Mouse (Mus musculus): Measurements from ENCODE around the gene Atg14. TPM values are rescaled to one million over a fixed set of nuclear protein-coding genes. Genes with fewer than 3 reads are reported as not detected.

Atg14 gene
- polyA plus RNA-seq, 1 experiment, result 3.3 TPM

DNA sequence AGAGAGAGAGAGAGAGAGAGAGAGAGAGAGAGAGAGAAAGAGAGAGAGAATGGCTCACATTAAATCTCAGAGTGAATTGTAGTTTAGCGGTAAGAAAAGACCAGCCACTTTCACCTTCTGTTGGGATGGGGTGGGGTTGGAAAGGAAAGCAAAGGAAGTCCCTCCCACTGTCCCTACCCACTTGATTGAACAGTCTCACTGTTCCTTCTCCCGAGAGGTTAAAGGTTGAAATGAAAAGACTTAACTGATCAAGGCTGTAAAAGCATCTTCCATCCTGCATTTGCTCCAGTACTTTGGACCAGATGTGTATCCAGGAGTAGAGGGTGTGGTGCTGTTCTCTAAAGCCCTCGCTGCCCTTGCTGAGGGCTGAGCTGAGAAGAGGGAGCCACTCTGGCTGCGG is 6.2 kb upstream of the Atg14 start:
- no peak for TF ChIP-seq USF1 (IDR thresholded peaks at IDR 0.05; ENCODE audit: low read depth)
- no peak for TF ChIP-seq MYOG (IDR thresholded peaks at IDR 0.05; ENCODE audit: control insufficient read depth, extremely low read depth, insufficient read length)
- TF ChIP-seq MAX (IDR thresholded peaks at IDR 0.05), result no peak
- no peak for TF ChIP-seq FOSL1 (IDR thresholded peaks at IDR 0.05; ENCODE audit: insufficient read depth, low read length, poor library complexity, severe bottlenecking)
- no peak for TF ChIP-seq CEBPB (IDR thresholded peaks at IDR 0.05; ENCODE audit: low read depth)
- TF ChIP-seq CTCF (IDR thresholded peaks at IDR 0.05; ENCODE audit: control insufficient read depth, insufficient read depth, insufficient read length), result no peak
- TF ChIP-seq MYOD1 (IDR thresholded peaks at IDR 0.05; ENCODE audit: control insufficient read depth, insufficient read length, low read depth), result no peak
- Histone ChIP-seq H3K79me2 (ENCODE audit: control insufficient read depth, insufficient read depth) (no peaks in the 10 kb centered on the region), H3K79me3 (ENCODE audit: low read depth) (no peaks in the 10 kb centered on the region), H3K4me3 (ENCODE audit: insufficient read depth, poor library complexity, severe bottlenecking) (no peak overlapping the region), H3K27me3 (ENCODE audit: control insufficient read depth, insufficient read depth, insufficient read length) (no peaks in the 10 kb centered on the region), H3ac (ENCODE audit: control insufficient read depth, insufficient read length, low read depth) (no peak overlapping the region), H3K36me3 (ENCODE audit: control insufficient read depth, insufficient read depth) (no peaks in the 10 kb centered on the region)

DNA sequence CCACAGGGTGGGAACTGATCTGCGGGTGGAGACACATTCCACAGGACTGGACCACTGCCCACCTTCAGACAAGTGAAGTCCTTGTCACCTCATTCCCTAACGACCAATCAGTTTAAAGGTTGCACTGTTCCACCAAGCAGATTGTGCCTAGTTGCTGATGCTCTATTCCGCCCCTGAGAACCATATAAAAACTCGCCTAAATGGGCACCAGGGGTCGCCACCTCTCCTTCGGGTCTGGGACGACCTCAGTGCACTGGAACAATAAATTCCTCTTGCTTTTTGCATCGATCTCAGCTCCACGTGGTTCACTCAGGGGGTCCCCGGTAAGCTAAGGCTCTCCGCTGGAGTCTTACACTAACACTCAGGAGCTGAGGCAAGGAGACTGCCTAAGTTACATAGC is 4.3 kb upstream of the Atg14 start:
- no peaks in the 10 kb centered on the region for H3K36me3 ChIP-seq (ENCODE audit: control insufficient read depth, insufficient read depth)
- no peaks in the 10 kb centered on the region for H3K79me3 ChIP-seq (ENCODE audit: low read depth)
- H3K27me3 ChIP-seq (ENCODE audit: control insufficient read depth, insufficient read depth, insufficient read length), result no peaks in the 10 kb centered on the region
- no peaks in the 10 kb centered on the region for H3K79me2 ChIP-seq (ENCODE audit: control insufficient read depth, insufficient read depth)
- no peak for TF ChIP-seq MAX (IDR thresholded peaks at IDR 0.05)
- H3ac ChIP-seq (ENCODE audit: control insufficient read depth, insufficient read length, low read depth), result no peak overlapping the region
- H3K4me3 ChIP-seq (ENCODE audit: insufficient read depth, poor library complexity, severe bottlenecking), result no peak overlapping the region

DNA sequence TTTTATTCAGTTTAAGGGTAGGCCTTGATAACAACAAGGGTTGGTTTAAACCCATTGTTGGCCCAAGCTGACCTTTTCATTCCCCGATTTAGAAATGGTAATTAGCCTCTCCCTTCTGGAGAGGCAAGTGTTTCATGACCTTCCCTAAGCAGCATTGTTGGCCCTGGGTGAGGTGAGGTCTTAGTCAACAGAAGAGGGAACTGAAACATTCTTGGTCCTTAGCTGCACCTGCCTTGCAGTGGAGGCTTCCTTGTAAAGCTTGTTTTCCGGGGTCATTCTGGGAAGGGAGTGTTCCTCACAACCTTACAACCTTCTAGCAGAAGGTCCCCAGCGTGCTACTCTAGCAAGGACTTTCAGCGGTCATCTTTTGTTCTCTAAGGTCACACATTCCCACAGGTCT is 2.3 kb upstream of the Atg14 start:
- Histone ChIP-seq H3K36me3 (ENCODE audit: control insufficient read depth, insufficient read depth) (no peaks in the 10 kb centered on the region), H3K27me3 (ENCODE audit: control insufficient read depth, insufficient read depth, insufficient read length) (no peaks in the 10 kb centered on the region), H3K79me2 (ENCODE audit: control insufficient read depth, insufficient read depth) (peaks cover 4% of the 10 kb centered on the region), H3ac (ENCODE audit: control insufficient read depth, insufficient read length, low read depth) (no peak overlapping the region), H3K4me3 (ENCODE audit: insufficient read depth, poor library complexity, severe bottlenecking) (no peak overlapping the region), H3K79me3 (ENCODE audit: low read depth) (no peaks in the 10 kb centered on the region)
- no peak for TF ChIP-seq CTCF (IDR thresholded peaks at IDR 0.05; ENCODE audit: control insufficient read depth, insufficient read depth, insufficient read length)
- TF ChIP-seq CEBPB (IDR thresholded peaks at IDR 0.05; ENCODE audit: low read depth), result no peak
- no peak for TF ChIP-seq MYOG (IDR thresholded peaks at IDR 0.05; ENCODE audit: control insufficient read depth, extremely low read depth, insufficient read length)
- no peak for TF ChIP-seq FOSL1 (IDR thresholded peaks at IDR 0.05; ENCODE audit: insufficient read depth, low read length, poor library complexity, severe bottlenecking)
- no peak for TF ChIP-seq MYOD1 (IDR thresholded peaks at IDR 0.05; ENCODE audit: control insufficient read depth, insufficient read length, low read depth)
- no peak for TF ChIP-seq USF1 (IDR thresholded peaks at IDR 0.05; ENCODE audit: low read depth)
- no peak for TF ChIP-seq MAX (IDR thresholded peaks at IDR 0.05)

DNA sequence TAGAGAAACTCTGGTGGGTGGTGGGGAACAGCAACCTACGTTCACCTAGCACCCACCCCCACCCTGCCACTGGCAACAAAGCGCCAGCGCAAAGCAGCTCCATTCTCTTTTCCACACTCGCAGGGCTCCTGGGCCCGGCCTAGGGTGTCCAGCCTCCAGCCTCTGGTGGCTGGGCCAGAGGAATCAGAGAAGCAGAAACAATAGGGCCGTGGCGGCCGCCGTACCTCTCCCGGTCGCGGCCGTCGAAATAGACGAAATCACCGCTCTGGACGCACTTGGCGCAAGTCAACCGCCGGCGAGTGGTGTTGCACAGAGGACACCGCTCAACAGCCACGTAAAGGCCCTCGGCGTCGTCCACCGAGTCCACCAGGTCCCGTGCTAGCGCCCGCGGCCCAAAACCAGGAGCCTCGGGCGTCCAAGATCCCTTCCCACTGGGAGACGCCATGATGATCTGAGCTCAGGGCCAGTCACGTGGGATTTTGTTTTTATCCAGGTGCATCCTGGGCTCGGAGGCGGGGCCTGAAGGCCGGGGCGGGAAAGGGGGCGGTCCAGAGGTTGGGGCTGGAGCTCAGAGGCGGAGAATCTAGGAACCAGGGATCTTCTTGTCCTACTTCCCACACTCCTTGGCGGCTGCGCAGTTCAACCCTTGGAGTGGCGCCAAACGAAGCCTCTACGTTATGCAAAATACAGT is 2.3 kb downstream of the Atg14 start:
- peaks cover 6% of the 10 kb centered on the region for H3K79me3 ChIP-seq (ENCODE audit: low read depth)

DNA sequence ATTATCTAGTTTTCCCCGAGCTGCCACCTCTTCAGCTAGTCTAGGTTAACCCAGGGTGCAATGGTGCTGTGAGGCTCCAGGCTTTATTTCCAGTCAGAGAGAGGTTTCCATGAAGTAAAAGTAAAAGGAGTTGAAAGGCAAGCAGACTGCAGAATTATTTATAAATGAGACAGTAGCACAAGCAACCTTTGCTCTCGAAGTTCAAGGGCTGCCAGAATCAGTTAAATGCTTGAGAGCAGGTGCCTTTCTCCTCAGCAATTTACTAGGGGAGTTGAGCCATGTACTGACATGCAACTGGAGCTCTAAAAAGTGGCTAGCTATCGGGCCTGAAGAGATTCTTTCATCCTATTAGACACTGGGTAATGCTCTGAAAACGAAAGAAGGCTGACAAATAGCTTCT is 7.3 kb downstream of the Atg14 start:
- Histone ChIP-seq H3K79me3 (ENCODE audit: low read depth) (peaks cover 6% of the 10 kb centered on the region), H3K36me3 (ENCODE audit: control insufficient read depth, insufficient read depth) (no peaks in the 10 kb centered on the region), H3ac (ENCODE audit: control insufficient read depth, insufficient read length, low read depth) (no peak overlapping the region), H3K79me2 (ENCODE audit: control insufficient read depth, insufficient read depth) (peaks cover 16% of the 10 kb centered on the region), H3K27me3 (ENCODE audit: control insufficient read depth, insufficient read depth, insufficient read length) (no peaks in the 10 kb centered on the region), H3K4me3 (ENCODE audit: insufficient read depth, poor library complexity, severe bottlenecking) (no peak overlapping the region)
- no peak for TF ChIP-seq MYOD1 (IDR thresholded peaks at IDR 0.05; ENCODE audit: control insufficient read depth, insufficient read length, low read depth)
- TF ChIP-seq CEBPB (IDR thresholded peaks at IDR 0.05; ENCODE audit: low read depth), result no peak
- no peak for TF ChIP-seq USF1 (IDR thresholded peaks at IDR 0.05; ENCODE audit: low read depth)
- no peak for TF ChIP-seq CTCF (IDR thresholded peaks at IDR 0.05; ENCODE audit: control insufficient read depth, insufficient read depth, insufficient read length)
- no peak for TF ChIP-seq MYOG (IDR thresholded peaks at IDR 0.05; ENCODE audit: control insufficient read depth, extremely low read depth, insufficient read length)
- TF ChIP-seq MAX (IDR thresholded peaks at IDR 0.05), result no peak
- TF ChIP-seq FOSL1 (IDR thresholded peaks at IDR 0.05; ENCODE audit: insufficient read depth, low read length, poor library complexity, severe bottlenecking), result no peak

More for the DNA sequence above, 2.3 kb downstream of the Atg14 start:
- H3K4me3 ChIP-seq (ENCODE audit: insufficient read depth, poor library complexity, severe bottlenecking), result peak overlapping the region; percentile 64
- TF ChIP-seq USF1 (IDR thresholded peaks at IDR 0.05; ENCODE audit: low read depth), result peak; percentile 94
- TF ChIP-seq CEBPB (IDR thresholded peaks at IDR 0.05; ENCODE audit: low read depth), result no peak
- peaks cover 16% of the 10 kb centered on the region for H3K79me2 ChIP-seq (ENCODE audit: control insufficient read depth, insufficient read depth)
- no peaks in the 10 kb centered on the region for H3K36me3 ChIP-seq (ENCODE audit: control insufficient read depth, insufficient read depth)
- H3ac ChIP-seq (ENCODE audit: control insufficient read depth, insufficient read length, low read depth), result peak overlapping the region; percentile 94
- H3K27me3 ChIP-seq (ENCODE audit: control insufficient read depth, insufficient read depth, insufficient read length), result no peaks in the 10 kb centered on the region

DNA sequence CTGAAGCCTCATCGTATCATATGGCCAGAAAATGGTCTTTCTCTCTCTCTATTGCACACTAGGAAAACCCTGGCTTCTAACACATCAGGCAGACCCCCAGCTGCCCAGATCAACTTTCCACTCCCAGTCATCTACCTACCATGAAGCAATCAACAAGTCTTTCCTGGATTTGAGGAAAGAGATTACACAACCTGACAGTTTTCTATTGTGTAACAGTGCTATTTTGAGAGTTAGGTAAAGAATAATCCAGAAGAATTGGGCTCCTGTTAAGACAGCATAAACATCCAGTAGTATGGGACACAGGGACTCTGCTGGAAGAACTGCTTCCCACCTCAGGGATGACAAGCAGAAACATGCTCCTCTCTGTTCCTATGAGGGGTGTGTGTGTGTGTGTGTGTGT is 7.9 kb downstream of the Atg14 start:
- Histone ChIP-seq H3K79me3 (ENCODE audit: low read depth) (peaks cover 5% of the 10 kb centered on the region), H3K36me3 (ENCODE audit: control insufficient read depth, insufficient read depth) (no peaks in the 10 kb centered on the region), H3K27me3 (ENCODE audit: control insufficient read depth, insufficient read depth, insufficient read length) (no peaks in the 10 kb centered on the region), H3K4me3 (ENCODE audit: insufficient read depth, poor library complexity, severe bottlenecking) (no peak overlapping the region), H3ac (ENCODE audit: control insufficient read depth, insufficient read length, low read depth) (no peak overlapping the region), H3K79me2 (ENCODE audit: control insufficient read depth, insufficient read depth) (peaks cover 10% of the 10 kb centered on the region)
- TF ChIP-seq USF1 (IDR thresholded peaks at IDR 0.05; ENCODE audit: low read depth), result no peak
- no peak for TF ChIP-seq MYOG (IDR thresholded peaks at IDR 0.05; ENCODE audit: control insufficient read depth, extremely low read depth, insufficient read length)
- no peak for TF ChIP-seq MYOD1 (IDR thresholded peaks at IDR 0.05; ENCODE audit: control insufficient read depth, insufficient read length, low read depth)
- TF ChIP-seq FOSL1 (IDR thresholded peaks at IDR 0.05; ENCODE audit: insufficient read depth, low read length, poor library complexity, severe bottlenecking), result no peak
- no peak for TF ChIP-seq MAX (IDR thresholded peaks at IDR 0.05)
- TF ChIP-seq CEBPB (IDR thresholded peaks at IDR 0.05; ENCODE audit: low read depth), result no peak
- no peak for TF ChIP-seq CTCF (IDR thresholded peaks at IDR 0.05; ENCODE audit: control insufficient read depth, insufficient read depth, insufficient read length)
